Mouse (Mus musculus): ENCODE measurements around the gene Ccdc88b.

The Ccdc88b gene

DNA sequence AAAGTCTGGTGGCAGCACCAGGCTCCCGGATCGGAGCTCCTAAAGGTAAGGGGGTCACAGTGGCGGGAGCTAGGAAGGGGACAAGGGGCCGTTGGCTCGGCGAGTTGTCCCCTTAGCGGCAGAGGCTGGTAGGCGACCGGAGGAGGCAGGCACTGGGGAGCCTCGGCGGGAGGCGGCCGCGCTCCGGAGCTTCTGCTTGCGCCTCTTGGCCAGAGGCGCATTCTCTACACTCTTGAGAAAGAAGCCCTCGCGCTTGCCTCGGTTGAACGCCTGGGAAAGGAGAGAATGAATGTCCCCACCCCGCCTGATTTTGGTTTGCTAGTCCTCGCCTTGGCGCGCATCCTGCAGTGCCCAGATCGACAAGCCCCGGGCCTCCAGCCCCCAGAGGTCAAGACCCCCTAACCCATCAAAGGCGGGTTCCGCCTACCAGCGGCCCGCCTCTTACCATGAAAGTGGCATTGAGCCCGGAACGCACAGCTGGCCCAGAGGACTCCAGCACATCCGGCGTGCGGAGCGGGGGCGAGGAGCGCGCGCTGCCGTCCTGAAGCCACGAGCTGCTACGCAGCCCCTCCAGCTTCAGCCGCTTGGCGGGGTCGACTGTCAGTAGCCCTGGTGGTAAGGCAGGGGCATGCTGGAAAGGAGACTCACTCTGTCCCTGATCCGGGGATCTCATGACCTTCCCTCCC lies 28.0 kb downstream of the Ccdc88b start:
- no peak for DNase-seq (ENCODE audit: low spot score in 2 of 2)

DNA sequence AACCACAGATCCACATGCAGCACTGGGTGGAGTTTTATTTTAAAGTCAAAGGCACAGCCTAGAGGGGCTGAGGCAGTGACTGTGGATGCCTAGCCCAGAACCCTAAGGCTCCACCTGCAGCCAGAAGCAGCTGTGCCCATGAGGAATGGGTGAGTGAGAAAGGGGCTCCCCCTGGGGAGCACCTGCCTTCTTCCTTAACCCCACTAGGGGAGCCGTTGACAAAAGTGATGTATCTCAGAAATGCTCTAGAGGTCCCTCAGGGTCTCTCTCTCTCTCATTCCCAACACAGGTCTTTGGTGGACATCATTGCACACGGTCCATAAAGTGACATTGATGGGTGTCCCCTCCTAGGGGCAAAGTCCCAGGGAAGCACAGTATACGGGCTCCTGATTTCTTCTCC lies 28.9 kb downstream of the Ccdc88b start:
- DNase-seq (ENCODE audit: low spot score in 2 of 2), result no peak

DNA sequence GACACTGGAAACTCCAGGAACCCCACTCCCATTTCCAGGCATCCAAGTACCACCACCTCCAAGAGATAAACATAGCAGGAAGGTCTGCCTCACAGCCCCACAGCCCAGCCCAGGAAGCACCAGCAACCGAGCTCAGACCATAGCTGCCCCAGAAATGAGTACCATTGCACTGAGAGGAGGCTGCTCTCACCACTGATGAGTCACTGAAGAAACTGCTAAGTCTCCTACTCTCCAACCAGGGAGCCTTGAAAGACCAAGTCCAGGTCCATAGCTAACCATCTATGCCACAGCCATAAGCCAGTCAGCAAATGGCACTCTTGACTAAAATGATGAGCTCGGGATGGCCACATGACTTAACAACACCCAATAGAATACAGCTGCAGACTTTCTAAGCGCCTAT lies 31.4 kb downstream of the Ccdc88b start:
- no peak for DNase-seq (ENCODE audit: low spot score in 2 of 2)

DNA sequence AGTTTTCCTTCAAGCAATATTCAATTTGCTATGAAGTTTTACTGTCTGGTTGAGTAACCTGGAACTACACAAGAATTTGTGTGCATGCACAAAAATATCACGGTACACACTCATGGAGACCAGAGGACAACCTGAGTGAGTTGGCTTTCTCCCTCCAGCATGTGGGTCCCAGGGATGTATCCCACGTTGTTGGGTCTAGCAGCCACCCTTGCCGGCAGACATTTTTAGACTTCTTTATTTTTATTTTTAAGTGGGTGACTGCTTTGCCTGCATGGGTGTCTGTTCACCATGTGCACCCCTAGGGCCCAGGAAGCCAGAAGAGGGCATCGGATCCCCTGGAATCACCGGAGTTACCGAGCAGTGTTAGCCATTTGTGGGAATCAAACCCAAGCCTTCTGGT lies 32.6 kb downstream of the Ccdc88b start:
- DNase-seq (ENCODE audit: low spot score in 2 of 2), result no peak

DNA sequence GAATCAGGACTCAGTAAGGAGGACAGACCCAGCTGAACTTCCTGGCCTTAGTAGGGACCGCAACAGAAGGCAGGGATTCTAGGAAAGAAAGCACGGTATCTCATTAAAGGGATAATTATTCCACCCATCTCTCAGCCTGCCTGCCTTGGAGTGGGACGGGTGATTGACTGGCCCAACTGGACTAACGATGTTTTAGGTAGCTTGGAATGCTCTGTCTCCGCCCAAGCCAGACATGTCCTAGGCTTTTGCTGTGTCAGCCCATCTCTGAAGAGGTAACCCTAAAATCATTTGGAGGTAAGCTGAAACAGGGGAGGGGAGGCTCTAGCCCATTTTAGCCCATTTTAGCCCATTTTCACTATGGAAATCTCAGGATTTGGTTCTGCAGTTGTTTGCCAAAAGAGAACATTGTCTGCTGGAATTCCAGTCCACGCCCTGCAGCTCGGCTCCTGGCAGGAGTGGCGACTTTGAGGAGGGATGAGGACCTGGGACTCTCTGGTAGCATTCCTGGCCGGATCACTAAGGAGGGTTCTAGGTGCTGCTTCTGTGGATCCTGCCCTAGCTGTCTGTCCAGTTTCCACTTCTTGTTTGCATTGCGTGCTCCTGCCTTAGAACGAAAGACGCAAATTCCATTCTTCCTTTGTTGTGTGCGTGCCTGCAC lies 37.3 kb downstream of the Ccdc88b start:
- no peak for DNase-seq (ENCODE audit: low spot score in 2 of 2)

DNA sequence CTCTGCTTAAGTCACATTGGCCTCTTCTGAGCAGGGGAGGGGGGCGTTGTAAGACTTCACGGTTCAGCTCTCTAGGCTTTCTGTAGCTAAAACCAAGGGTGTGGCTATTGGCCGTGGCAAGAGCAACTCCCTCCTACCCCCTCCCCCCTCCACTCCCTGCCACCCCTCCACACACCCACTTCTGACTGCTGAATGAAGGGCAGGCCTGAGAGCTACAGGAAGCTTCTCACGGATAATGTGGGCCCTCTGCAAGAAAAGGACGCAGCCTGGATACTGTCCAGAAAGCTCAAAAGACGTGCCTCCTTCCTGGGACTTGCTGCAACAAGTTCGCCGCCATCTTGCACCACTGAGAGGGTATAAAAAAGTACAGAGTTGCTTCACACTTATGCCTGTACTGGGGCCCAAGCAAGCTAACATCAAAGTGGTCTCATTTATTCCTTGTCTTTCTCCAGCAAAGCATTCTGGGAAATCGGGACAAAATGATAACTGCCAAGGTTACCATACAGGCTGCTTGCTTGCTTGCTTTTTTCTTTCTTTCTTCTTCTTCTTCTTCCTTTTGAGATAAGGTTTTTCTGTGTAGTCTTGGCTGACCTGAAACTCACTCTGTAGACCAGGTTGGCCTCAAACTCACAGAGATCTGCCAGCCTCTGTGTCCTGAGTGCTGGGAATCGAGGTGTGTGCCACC lies 38.7 kb downstream of the Ccdc88b start:
- DNase-seq (ENCODE audit: low spot score in 2 of 2), result no peak

DNA sequence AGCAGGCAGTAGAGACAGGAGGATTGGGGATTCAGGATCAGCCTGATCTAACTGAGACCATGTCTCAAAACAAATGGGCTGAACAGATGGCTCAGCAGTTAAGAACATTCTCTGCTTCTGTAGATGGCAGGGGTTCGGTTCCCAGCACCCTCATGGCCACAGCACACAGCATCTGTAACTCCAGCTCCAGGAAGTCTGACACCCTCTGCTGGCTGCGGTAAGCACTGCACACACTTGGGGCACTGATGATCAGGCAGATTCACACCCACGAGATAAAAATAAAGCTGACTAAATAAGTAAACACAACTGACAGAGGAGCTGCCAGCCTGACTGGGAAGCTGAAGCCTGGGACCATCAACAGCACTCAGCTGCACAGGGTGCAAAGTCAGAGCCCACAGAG lies 43.1 kb downstream of the Ccdc88b start:
- DNase-seq (ENCODE audit: low spot score in 2 of 2), result no peak

DNA sequence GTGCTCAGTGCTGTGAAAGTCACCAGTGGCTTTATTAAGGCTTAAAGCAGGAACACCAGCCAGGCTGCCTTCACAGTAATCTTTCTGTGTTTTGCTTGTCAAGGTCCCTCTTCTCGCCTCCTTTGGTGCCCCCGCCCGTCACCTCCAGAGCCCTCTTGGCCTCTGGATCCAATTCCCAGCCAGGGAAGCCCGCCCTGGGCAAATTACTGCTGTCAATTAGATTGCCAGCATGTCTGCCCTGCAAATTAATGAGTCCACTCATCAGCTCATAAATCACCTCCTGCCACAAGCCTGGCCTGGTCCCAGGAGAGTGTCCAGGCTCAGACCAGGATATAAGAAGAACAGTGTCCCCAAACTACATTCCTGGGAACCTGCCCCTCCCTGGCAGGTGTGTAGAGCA lies 43.6 kb downstream of the Ccdc88b start:
- DNase-seq (ENCODE audit: low spot score in 2 of 2), result no peak

Measured in frontal cortex, postnatal 36 days (tissue).